Mouse (Mus musculus) brain, embryonic 14.5 days (tissue): ENCODE results near the gene C2cd4c.

Experiments used
- CTCF ChIP-seq: fragments of 200-500 bp; IDR thresholded peaks from 2 replicates; pipeline ENCODE4 v1.5.1; 2012; ENCODE audit warnings: inconsistent platforms, mild to moderate bottlenecking, moderate library complexity, borderline replicate concordance; ENCODE audit not compliant: insufficient read depth, insufficient read length; ENCODE audit errors: extremely low read depth
- POLR2A ChIP-seq: fragments of 200-500 bp; IDR thresholded peaks from 2 replicates; pipeline ENCODE4 v1.6.1; 2012; ENCODE audit warnings: mild to moderate bottlenecking, inconsistent platforms, borderline replicate concordance; ENCODE audit not compliant: poor library complexity, insufficient read depth, insufficient read length, severe bottlenecking; ENCODE audit errors: extremely low read depth

DNA sequence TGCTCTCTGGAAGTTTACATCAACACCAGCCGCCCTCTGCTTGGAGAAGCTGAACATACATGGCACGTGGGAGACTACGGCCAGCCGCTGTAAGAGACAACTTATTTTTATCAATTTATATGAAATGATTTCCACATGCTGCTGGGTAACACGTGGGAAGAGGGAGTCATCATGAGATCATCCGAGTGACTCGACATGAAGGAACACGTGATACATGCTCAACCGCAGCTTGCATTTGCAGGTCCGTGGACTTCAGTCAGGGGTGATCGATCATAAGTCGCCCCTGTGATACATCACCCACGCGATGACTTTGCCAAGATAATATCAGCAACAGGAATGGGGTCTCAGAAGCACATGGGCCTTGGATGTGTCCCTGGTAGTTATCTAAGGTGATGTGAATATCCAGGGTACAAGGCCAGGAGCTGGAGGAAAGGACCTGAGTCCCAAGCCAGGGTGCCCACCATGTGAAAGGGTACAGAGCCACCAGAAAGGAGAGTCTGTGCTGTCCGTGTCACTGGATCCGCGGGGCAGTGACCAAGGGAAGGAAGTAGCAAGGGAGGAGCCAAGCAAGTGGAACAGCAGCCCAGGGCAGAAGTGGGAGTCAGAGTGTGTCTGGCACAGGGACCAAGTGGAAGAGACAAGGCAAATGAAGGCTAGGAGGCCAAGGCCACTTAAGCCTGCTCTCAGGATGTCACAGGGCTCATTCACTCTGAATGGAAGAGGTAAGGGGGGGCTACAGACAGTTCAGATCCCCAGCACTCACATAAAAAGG, 19.4 kb upstream of the C2cd4c start:
- no peak for TF ChIP-seq CTCF
- no peak for TF ChIP-seq POLR2A
